Mouse (Mus musculus) urinary bladder, postnatal 4 days (tissue): Measurements from ENCODE around the gene Ajap1.

ENCODE experiments used
- DNase-seq, 2 experiments: peaks; one replicate each; pipeline ENCODE4 v3.0.0; 2021 to 2022; ENCODE audit warnings: low spot score in 2 of 2

The Ajap1 gene

GRCm38 (mm10) chr4:153482459-153483338 is at the start of gene Ajap1:
TSS of gene Ajap1 (minus strand) at chr4:153482811.
- DNase-seq = no peak

DNA sequence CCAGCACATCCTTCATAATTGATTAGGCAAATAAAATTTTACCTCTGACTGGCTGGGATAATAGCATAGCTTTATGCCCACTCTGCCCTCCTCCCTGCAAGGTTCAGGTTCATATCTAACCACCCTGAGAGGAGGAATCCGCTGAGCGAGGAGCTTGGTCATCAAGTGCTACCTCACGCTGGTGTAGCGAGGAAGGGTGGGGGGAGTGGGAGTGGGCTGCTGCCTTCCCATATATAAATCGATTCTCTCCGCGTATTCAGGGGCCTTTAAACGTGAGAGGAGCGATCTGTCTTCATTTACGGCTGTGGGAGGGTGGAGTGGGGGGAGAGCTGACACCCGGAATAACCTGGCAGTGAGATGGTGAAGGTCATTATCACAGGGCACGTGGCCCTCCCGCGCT is 47.9 kb upstream of the Ajap1 start:
- no peak for DNase-seq

GRCm38 (mm10) chr4:153521601-153522000 is 39.0 kb upstream of the Ajap1 start:
- DNase-seq = no peak

- DNase-seq = no peak
These were observed 37.3 kb upstream of the Ajap1 start for GRCm38 (mm10) chr4:153519888-153520287.

GRCm38 (mm10) chr4:153519289-153519688 is 36.7 kb upstream of the Ajap1 start:
- DNase-seq = no peak

GRCm38 (mm10) chr4:153515786-153516185 is 33.2 kb upstream of the Ajap1 start:
- no peak for DNase-seq

- DNase-seq = no peak
These were observed 31.5 kb upstream of the Ajap1 start for GRCm38 (mm10) chr4:153514071-153514470.

DNA sequence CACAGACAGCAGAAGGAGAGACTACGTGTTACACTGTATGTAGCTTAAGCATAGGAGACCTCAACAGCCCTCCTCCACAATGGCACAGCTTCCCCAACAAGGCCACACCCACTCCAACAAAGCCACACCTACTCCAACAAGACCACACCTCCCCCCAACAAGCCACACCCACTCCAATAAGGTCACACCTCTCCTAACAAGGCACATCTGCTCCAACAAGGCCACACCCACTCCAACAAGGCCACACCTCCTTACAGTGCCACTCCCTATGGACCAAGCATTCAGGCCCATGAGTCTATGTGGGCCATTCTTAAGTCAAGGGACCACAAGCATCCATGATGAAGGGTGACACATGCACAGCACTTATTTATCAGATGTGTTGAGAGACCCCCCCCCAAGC is 28.9 kb upstream of the Ajap1 start:
- DNase-seq = no peak

DNA sequence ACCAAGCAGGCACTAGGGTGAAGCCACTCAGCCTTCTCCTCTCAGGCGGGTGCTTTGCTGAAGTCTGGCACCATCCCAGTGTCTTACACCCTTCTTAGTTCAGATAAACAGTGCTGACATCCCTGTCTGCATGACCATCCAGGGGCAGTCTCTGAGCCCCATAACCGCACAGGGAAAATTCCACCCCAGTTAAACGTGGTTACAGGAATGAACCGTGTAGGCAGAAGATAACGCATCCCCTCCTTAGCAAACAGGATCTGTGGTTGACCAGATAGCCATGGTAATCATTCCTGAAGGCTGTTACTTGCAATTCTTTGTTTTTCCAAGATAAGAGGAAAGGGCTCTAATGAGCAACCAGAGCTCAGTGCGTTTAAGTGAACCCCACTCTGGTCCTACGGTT is 19.3 kb upstream of the Ajap1 start:
- DNase-seq = no peak

DNA sequence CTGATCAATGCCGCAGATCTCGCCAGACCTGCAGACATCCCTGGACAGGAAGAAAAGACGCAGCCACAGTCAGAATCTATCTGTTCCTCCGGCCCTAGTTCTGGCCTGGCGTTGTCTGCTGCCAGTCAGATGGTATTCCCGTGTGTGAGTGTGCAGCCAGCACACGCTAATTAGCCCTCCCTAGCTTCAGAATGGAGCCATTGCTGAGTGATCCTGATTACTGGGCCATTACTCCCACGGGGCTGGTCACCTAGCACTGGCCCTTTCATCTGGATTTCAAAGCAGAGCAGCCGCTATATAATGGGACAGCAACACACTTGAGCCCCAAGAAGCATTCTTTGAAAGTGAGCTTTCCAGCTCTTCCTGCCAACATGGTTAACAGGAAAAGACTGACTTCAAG is 9.8 kb upstream of the Ajap1 start:
- no peak for DNase-seq

DNA sequence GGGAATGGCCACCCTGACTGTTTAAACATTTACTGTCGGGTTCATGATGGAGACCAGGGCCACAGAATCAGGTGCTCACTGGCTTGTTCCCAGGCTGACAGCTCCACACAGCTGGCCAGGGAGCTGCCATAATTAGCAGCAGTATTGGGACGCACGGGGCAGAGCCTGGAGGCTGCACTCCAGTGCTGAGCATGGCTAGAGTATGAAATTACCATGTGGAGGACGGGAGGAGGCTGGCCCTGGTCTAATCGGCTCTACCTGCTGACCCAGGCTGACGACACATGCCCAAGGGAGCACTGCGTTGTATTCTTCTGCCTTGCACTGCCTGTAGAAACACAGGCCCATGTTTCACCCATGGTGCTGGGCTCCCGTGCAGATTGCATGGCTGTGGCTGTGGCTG is 6.5 kb upstream of the Ajap1 start:
- no peak for DNase-seq

DNA sequence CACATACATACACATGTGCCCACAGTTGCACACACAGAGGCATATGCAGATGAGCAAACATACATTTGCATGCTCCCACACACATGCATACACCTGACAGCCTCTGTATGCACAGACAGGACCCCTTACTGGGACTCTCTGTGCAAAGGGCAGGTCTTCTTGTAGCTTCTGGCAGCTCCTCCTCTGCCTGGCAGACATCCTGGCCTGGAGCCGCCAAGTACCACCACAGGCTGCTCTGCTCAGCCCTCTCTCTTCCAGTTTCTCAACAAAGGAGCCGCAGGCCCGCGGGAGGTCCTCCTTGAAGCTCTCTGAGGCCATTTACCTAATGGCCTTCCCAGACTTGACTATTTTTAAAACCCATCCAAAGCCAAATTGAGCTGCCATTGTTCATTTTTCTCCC is 3.3 kb upstream of the Ajap1 start:
- no peak for DNase-seq

GRCm38 (mm10) chr4:153484392-153484791 is 1.8 kb upstream of the Ajap1 start:
- peak; percentile 45 to 71 for DNase-seq

DNA sequence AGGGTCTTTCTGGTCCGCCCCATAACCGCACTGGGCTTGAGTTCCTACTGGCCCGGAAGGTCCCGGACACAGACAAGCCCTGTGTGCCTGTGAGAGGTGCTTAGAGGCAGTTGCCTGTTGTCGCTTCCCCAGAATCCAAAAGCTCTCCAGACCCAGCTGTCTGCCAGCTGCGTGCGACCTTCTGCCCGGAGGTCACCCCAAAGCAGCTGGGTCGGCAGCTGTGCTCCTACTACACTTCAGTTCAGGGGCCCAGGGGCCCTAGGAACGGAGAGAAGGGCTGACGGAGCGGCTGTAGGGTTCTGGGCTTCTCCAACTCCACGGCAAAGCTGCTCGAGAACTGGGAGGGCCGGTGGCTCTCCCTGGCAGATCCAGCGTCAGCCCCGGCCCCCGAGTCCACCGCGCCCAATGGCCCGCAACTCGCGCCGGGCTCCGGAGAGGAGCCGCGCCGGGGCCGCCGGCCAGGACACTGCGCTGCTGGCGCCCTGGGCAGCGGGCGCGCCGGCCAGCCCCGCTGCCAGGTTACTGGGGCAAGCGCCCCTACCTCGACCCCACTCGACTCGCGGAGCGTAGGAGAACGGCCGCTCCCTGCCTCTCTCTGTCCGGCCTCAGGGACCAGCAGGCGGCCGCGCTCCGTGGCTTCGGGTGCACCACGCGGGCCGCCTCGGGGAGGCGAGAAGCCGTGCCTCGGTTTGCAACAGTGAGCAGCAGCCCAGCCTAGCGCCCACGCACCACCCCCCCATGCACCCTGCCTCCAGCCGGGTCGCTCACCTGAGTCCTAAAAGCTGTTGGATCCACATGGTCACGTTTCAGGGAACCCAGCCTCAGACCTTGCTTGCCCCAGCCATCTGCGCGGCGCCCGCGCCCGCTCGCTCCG is 1.0 kb downstream of the Ajap1 start:
- DNase-seq = no peak

GRCm38 (mm10) chr4:153480551-153481262 is 1.9 kb downstream of the Ajap1 start:
- DNase-seq = no peak

DNA sequence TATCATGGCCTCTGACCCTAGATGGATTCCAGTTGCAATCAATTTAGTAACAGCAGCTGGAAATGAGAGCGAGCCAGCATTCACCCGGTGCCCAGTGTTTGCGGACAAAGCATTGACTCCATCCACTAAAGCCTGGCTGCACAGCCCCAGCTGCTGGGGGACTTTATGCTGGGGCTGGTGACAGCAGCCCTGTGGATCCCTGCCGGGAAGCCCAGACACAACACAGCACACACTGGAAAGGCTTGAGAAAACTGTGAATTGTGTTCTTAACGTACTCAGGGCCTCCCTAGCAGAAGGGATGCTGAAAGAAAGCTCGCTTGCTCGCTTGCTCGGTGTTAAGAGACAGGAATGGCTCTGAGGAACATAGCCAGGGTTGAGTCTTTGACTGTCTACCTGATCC is 3.5 kb downstream of the Ajap1 start:
- DNase-seq = no peak

DNA sequence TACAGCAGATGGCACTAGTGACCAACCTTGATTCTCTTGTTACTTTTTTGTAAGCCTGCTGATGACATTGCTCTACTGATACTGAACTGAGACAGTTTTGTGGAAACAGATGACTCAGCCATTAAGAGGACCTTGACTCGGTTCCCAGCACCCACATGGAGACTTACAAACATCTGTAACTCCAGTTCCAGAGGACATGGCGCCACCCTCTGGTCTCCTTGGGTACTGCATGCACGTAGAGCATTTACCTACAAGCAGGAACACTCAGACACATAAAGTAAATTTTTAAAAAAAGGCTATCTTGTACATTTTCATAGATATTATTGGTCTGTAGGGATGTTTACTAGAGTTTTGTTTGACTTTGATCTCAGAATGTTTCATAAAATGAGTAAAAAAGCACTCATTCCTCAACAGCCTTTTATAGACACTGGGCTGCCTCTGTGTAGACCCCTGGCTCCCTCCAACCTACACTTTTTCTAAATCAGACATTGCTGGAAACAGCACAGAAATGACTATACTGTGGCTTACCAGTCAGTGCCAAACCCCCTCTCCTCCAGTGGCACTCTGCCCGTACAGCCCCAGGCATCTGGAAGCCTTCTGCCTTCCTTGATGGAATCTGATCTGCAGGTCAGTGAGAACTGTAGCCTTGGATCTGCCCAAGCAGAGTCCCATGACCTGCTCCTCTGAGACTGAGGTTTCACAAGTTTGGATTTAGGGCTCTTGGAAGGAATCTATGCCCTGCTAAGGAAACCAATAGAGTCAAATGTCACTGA is 8.9 kb downstream of the Ajap1 start:
- no peak for DNase-seq

DNA sequence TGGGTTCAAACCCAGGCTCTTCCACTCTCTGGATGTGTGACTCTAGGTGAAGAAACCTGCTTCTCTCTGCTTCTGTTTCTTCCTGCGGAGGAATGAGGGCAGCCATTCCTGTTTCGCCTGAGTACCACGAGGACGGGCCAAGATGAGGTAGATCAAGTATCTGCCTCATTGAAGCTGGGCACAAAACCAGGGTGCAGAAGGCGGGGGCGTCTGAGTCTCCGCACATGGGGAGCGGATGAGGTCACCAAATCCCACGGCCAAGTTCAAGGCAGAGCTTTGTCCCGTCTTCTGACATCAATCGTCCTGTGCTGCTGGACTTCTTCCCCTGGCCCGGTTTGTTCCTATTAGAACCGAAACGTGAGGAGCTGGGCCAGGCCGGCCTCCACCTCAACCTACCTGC is 12.9 kb downstream of the Ajap1 start:
- no peak for DNase-seq

GRCm38 (mm10) chr4:153459934-153460333 is 22.7 kb downstream of the Ajap1 start:
- no peak for DNase-seq

- no peak for DNase-seq
These were observed 23.1 kb downstream of the Ajap1 start for GRCm38 (mm10) chr4:153459503-153459902.

DNA sequence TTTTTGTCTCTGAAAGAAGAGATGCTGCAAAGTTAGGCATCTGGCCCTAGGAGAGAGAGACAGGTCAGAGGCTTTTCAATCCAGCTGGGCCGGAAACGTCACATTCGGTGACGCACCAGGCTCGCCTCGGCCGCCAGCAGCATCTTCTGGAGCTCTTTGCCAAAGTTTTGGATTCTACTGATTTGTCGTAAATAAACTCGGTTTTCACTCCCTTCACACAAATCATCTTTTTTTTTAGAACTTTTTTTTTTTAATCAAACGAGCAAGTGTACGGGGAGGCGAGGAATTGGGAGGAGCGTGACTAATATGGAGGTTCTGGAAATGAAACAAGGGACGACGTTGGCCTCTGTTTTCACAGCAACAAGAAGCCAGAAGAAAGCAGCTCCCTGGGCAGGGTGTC is 23.8 kb downstream of the Ajap1 start:
- no peak for DNase-seq
